Mouse (Mus musculus) retina, adult 2 months (tissue): ENCODE results near the gene Efcab6.

Source experiments
- DNase-seq: peaks from one replicate; pipeline ENCODE4 v3.0.0-alpha.2; 2012; ENCODE audit warnings: low read depth, low spot score

The Efcab6 gene

GRCm38 (mm10) chr15:84065701-84066100 lies 522 bp upstream of the Efcab6 start:
- DNase-seq, result no peak

GRCm38 (mm10) chr15:84058841-84059240 lies 6.3 kb downstream of the Efcab6 start:
- no peak for DNase-seq

GRCm38 (mm10) chr15:84056083-84056482 lies 9.1 kb downstream of the Efcab6 start:
- no peak for DNase-seq

GRCm38 (mm10) chr15:84053859-84054258 lies 11.3 kb downstream of the Efcab6 start:
- DNase-seq, result peak; percentile 25

- DNase-seq, result no peak
Measured at GRCm38 (mm10) chr15:84053240-84053639, 11.9 kb downstream of the Efcab6 start.

- DNase-seq, result no peak
Measured at GRCm38 (mm10) chr15:84052390-84052789, 12.8 kb downstream of the Efcab6 start.

- DNase-seq, result no peak
Measured at GRCm38 (mm10) chr15:84049570-84049969, 15.6 kb downstream of the Efcab6 start.

GRCm38 (mm10) chr15:84045562-84045961 lies 19.6 kb downstream of the Efcab6 start:
- no peak for DNase-seq

- DNase-seq, result no peak
Measured at GRCm38 (mm10) chr15:84037067-84037466, 28.1 kb downstream of the Efcab6 start.

GRCm38 (mm10) chr15:84025651-84026050 lies 39.5 kb downstream of the Efcab6 start:
- no peak for DNase-seq

- no peak for DNase-seq
Measured at GRCm38 (mm10) chr15:84024851-84025250, 40.3 kb downstream of the Efcab6 start.

- DNase-seq, result no peak
Measured at GRCm38 (mm10) chr15:84009366-84010083, 55.7 kb downstream of the Efcab6 start.

GRCm38 (mm10) chr15:84004306-84004705 lies 60.9 kb downstream of the Efcab6 start:
- DNase-seq, result no peak

- DNase-seq, result no peak
Measured at GRCm38 (mm10) chr15:83999071-83999470, 66.1 kb downstream of the Efcab6 start.

- no peak for DNase-seq
Measured at GRCm38 (mm10) chr15:83998586-83998985, 66.6 kb downstream of the Efcab6 start.

GRCm38 (mm10) chr15:83998115-83998514 lies 67.1 kb downstream of the Efcab6 start:
- no peak for DNase-seq

- DNase-seq, result no peak
Measured at GRCm38 (mm10) chr15:83997550-83997949, 67.6 kb downstream of the Efcab6 start.

GRCm38 (mm10) chr15:83996864-83997263 lies 68.3 kb downstream of the Efcab6 start:
- DNase-seq, result no peak

- DNase-seq, result no peak
Measured at GRCm38 (mm10) chr15:83992191-83992590, 73.0 kb downstream of the Efcab6 start.

GRCm38 (mm10) chr15:83991461-83991860 lies 73.7 kb downstream of the Efcab6 start:
- no peak for DNase-seq

GRCm38 (mm10) chr15:83989241-83989640 lies 75.9 kb downstream of the Efcab6 start:
- DNase-seq, result no peak

- no peak for DNase-seq
Measured at GRCm38 (mm10) chr15:83988087-83988486, 77.1 kb downstream of the Efcab6 start.

- DNase-seq, result peak; percentile 22
Measured at GRCm38 (mm10) chr15:83982186-83982936, 82.8 kb downstream of the Efcab6 start.
